Mouse (Mus musculus): ENCODE data around the gene Acot11.

Gene Acot11

GRCm38 (mm10) chr4:106804910-106805274 is at the start of gene Acot11:
TSS of gene Acot11 (minus strand) at chr4:106804998.
- in situ Hi-C loops (cut with MboI; ENCODE audit: low sequenced_read_pairs), result no loop called here

- in situ Hi-C loops (cut with MboI; ENCODE audit: low sequenced_read_pairs), result loop anchor here (25.0 kb wide), 1 partner anchor 314 kb away; no protein-coding TSS in a partner anchor
Measured at GRCm38 (mm10) chr4:106848290-106849092, 43.7 kb upstream of the Acot11 start.

- in situ Hi-C loops (cut with MboI; ENCODE audit: low sequenced_read_pairs), result loop anchor here (25.0 kb wide), 1 partner anchor 315 kb away; no protein-coding TSS in a partner anchor
Measured at GRCm38 (mm10) chr4:106847591-106848289, 42.9 kb upstream of the Acot11 start.

- in situ Hi-C loops (cut with MboI; ENCODE audit: low sequenced_read_pairs), result loop anchor here (5.0 to 25.0 kb wide), 2 partner anchors 65 to 320 kb away; no protein-coding TSS in a partner anchor
Measured at GRCm38 (mm10) chr4:106842561-106842960, 37.8 kb upstream of the Acot11 start.

- in situ Hi-C loops (cut with MboI; ENCODE audit: low sequenced_read_pairs), result loop anchor here (5.0 to 25.0 kb wide), 2 partner anchors 65 to 320 kb away; no protein-coding TSS in a partner anchor
Measured at GRCm38 (mm10) chr4:106841856-106842255, 37.1 kb upstream of the Acot11 start.

GRCm38 (mm10) chr4:106841303-106841702 is 36.5 kb upstream of the Acot11 start:
- in situ Hi-C loops (cut with MboI; ENCODE audit: low sequenced_read_pairs), result loop anchor here (5.0 to 25.0 kb wide), 2 partner anchors 66 to 321 kb away; no protein-coding TSS in a partner anchor

- in situ Hi-C loops (cut with MboI; ENCODE audit: low sequenced_read_pairs), result loop anchor here (5.0 to 25.0 kb wide), 2 partner anchors 67 to 322 kb away; no protein-coding TSS in a partner anchor
Measured at GRCm38 (mm10) chr4:106840651-106841145, 35.9 kb upstream of the Acot11 start.

- in situ Hi-C loops (cut with MboI; ENCODE audit: low sequenced_read_pairs), result loop anchor here (5.0 to 25.0 kb wide), 3 partner anchors 67 to 322 kb away; no protein-coding TSS in a partner anchor
Measured at GRCm38 (mm10) chr4:106839964-106840611, 35.3 kb upstream of the Acot11 start.

- in situ Hi-C loops (cut with MboI; ENCODE audit: low sequenced_read_pairs), result loop anchor here (10.0 to 25.0 kb wide), 2 partner anchors 155 to 323 kb away; no protein-coding TSS in a partner anchor
Measured at GRCm38 (mm10) chr4:106839254-106839834, 34.5 kb upstream of the Acot11 start.

GRCm38 (mm10) chr4:106838548-106839253 is 33.9 kb upstream of the Acot11 start:
- in situ Hi-C loops (cut with MboI; ENCODE audit: low sequenced_read_pairs), result loop anchor here (10.0 to 25.0 kb wide), 2 partner anchors 156 to 324 kb away; no protein-coding TSS in a partner anchor

- in situ Hi-C loops (cut with MboI; ENCODE audit: low sequenced_read_pairs), result loop anchor here (10.0 to 25.0 kb wide), 2 partner anchors 157 to 324 kb away; no protein-coding TSS in a partner anchor
Measured at GRCm38 (mm10) chr4:106837964-106838363, 33.2 kb upstream of the Acot11 start.

GRCm38 (mm10) chr4:106837425-106837824 is 32.6 kb upstream of the Acot11 start:
- in situ Hi-C loops (cut with MboI; ENCODE audit: low sequenced_read_pairs), result loop anchor here (10.0 to 25.0 kb wide), 2 partner anchors 157 to 325 kb away; no protein-coding TSS in a partner anchor

- in situ Hi-C loops (cut with MboI; ENCODE audit: low sequenced_read_pairs), result loop anchor here (10.0 to 25.0 kb wide), 2 partner anchors 164 to 332 kb away; no protein-coding TSS in a partner anchor
Measured at GRCm38 (mm10) chr4:106830545-106831112, 25.8 kb upstream of the Acot11 start.

- in situ Hi-C loops (cut with MboI; ENCODE audit: low sequenced_read_pairs), result loop anchor here (25.0 kb wide), 1 partner anchor 334 kb away; no protein-coding TSS in a partner anchor
Measured at GRCm38 (mm10) chr4:106827738-106828361, 23.1 kb upstream of the Acot11 start.

- in situ Hi-C loops (cut with MboI; ENCODE audit: low sequenced_read_pairs), result loop anchor here (25.0 kb wide), 1 partner anchor 337 kb away; no protein-coding TSS in a partner anchor
Measured at GRCm38 (mm10) chr4:106825229-106825628, 20.4 kb upstream of the Acot11 start.

GRCm38 (mm10) chr4:106819404-106819803 is 14.6 kb upstream of the Acot11 start:
- in situ Hi-C loops (cut with MboI; ENCODE audit: low sequenced_read_pairs), result no loop called here

GRCm38 (mm10) chr4:106818332-106818731 is 13.5 kb upstream of the Acot11 start:
- in situ Hi-C loops (cut with MboI; ENCODE audit: low sequenced_read_pairs), result no loop called here

- in situ Hi-C loops (cut with MboI; ENCODE audit: low sequenced_read_pairs), result no loop called here
Measured at GRCm38 (mm10) chr4:106817017-106817416, 12.2 kb upstream of the Acot11 start.

All from CH12F3 (cell line).